Mouse (Mus musculus) spleen, adult 2 months (tissue): Measurements from ENCODE around the gene Pde4d.

ENCODE experiments used
- CTCF ChIP-seq: fragments of 200-500 bp; IDR thresholded peaks from 2 replicates; pipeline ENCODE4 v1.5.1; 2011; ENCODE audit warnings: mild to moderate bottlenecking, inconsistent platforms; ENCODE audit not compliant: insufficient read depth, insufficient read length, insufficient replicate concordance; ENCODE audit errors: extremely low read depth
- POLR2A ChIP-seq: fragments of 200-500 bp; IDR thresholded peaks from 2 replicates; pipeline ENCODE4 v1.6.1; 2011; ENCODE audit warnings: low read depth, low read length, inconsistent platforms

DNA sequence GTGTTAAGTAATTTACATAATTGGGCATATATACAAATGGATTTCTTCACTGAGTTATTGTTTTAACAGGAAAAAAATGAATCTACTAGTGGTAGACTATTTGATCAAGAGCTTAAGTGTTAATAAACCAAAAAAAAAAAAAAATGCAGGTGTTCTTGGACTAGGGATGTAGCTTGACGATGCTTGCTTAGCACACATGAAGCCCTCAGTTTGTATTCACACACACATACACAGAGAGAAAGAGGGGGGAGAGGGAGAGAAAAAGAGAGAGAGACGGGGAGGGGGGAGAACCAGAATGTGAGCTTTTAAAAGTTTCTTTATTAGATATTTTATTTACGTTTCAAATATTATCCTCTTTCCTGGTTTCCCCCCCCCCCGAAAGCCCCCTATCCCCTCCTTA, 740.9 kb downstream of the Pde4d start:
- no peak for TF ChIP-seq POLR2A
- TF ChIP-seq CTCF, result no peak
